Mouse (Mus musculus): ENCODE measurements at regions not wholly inside any gene's neighbourhood (a gene's known extent, or its start where the extent isn't known, plus 50 kb on each side); places are given as distances from the start of the nearest gene placed in this dataset.
"Not testable (repeated sequence)": the region's sequence is repeated elsewhere in the genome, so short reads cannot be mapped to it uniquely, and the experiment has no call there.

DNA sequence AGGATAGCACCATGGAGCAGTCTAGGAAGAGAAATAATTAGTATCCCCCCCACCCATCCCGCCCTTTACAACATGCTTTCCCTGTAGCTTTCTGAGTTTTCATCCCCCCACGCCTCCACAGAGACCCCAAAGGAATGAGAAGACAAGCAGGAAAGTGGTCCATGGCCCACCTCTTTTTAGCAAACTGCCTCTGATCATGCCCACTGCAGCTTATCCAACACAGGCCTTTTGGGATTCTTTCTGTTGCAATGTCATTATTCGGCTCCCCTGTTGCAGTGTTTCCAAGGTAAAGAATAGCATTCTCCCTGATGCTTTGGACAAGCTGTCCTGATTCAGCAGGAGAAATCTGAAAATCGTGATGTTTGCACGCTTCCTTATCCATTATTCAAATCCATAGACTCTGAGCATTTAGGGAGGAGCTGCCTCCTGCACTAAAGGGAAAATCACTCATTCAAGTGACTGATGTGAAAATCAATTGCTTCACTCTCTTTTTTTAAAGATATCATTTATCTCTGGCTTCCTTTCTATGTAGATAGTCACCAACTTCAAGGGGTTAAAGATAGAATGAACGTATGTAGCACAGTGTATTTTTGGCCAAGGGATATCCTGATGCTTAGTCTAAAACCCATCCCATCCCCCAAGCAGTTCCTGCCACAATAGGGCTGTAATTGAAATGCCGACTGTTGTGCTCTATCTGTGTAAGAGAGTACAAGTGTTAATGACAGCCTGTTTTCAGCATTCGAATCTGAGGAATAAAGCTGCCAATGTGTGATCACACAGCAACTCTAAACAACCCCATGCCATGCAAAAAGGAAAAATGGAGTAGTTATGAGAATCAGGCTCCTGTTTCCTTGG lies 743.1 kb downstream of the Kcna4 start:
- DNase-seq, result no peak

- no peak for DNase-seq
These were observed 744.4 kb downstream of the Kcna4 start for GRCm38 (mm10) chr2:108034882-108035281.

- no peak for DNase-seq
These were observed 751.6 kb downstream of the Kcna4 start for GRCm38 (mm10) chr2:108042086-108042485.

DNA sequence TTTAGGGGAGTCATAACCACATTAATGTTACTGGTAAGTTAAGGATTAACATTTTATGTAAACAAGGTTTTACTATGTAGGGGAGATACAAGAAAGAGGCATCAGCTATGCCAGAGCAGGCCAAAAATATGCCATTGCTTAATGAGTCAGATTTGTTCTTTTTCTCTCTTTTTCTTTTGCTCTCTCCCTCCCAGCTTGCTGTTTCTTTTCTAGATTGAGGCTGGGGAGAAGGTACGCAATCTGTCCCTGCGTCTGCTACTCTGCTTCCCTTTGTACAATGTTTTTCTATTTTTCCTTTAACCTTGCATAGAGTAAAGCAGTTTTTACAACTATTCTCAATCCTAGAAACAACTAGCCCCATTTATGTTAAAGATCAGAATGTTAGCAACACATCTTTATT lies 754.4 kb downstream of the Kcna4 start:
- DNase-seq, result peak; percentile 45

DNA sequence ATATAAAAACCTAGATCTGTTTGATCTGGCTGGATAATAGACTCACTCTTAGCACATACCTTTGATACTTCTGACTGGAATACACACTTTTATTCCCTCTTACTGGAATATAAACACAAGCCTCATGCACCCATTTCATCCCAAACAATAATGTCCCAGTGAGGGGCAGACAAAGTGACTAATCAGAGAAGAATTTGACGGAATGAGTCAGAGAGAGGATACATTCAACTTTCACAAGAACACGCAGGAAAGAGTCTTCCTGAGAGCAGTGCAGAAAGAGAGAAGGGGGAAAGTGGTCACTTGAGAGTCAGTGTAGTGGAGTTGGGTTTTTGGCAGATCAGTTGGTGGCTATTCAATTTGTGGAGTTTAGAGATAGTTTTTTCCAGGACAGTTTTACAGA lies 755.6 kb downstream of the Kcna4 start:
- no peak for DNase-seq

DNA sequence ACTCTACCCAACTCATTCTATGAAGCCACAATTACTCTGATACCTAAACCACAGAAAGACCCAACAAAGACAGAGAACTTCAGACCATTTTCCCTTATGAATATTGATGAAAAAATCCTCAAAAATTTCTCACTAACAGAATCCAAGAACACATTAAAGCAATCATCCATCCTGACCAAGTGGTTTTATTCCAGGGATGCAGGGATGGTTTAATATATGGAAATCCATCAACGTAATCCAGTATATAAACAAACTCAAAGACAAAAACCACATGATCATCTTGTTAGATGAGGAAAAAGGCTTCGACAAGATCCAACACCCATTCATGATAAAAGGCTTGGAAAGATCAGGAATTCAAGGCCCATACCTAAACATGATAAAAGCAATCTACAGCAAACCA lies 772.3 kb downstream of the Kcna4 start:
- not testable (repeated sequence) for DNase-seq

DNA sequence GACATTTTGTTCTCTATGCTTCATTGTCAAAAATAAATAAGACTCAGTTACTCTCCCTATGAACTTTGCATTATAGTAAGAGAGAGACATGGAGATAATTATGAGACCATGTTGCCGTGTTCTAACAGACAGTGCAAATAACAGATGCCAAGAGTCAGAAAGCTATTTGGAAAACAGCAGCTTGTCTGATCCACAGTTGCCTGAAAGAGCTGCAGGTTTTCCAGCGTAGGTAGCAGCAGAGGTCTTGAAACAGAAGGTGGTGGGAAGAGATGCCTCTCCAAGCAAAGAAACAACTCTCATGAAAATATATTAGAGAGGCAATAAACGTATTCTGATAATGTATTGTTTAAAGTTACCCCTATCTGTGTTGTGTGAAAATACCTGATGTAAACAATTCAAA lies 793.5 kb downstream of the Kcna4 start:
- peak; percentile 69 for DNase-seq

DNA sequence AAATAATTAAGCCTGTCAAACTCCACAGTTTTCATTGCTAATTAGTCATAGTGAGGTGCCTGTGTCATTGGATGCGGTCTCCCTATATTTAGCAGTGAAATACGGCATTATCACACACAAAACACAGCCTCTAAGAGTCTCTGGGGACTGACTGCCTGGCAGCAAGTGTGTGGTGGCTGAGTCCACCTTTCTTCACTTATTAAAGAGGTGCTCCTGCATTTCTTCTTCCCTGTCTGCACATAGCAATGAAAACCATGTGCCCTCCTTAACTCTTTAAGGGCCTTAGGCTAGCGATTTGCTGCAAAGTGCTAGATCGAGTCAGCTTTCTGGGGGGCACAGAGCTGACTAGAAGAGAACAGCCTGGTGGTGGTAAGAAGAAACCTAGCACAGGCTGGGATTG lies 799.8 kb downstream of the Kcna4 start:
- DNase-seq, result no peak

DNA sequence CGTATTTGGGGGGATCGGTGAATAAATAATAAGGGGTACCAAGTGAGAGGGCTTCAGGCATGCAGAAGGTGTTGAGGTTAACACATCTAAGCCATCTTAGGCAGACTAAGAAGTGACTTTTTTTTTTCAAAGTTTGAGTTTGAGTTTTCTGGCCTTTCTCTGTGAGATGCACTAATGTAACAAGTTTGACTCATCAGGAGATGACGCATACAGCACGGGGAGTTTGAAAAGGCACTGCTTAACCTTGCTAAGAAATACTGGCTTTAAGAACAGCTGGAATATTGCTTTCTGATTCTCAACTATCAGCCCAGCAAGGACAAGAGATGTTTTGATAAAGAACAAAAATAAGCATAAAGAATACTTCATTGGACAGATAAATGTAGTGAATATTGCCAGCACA lies 806.6 kb downstream of the Kcna4 start:
- DNase-seq, result no peak

- no peak for DNase-seq
These were observed 819.7 kb downstream of the Kcna4 start for GRCm38 (mm10) chr2:108110140-108110539.

GRCm38 (mm10) chr2:108145694-108146093 lies 855.3 kb downstream of the Kcna4 start:
- DNase-seq, result no peak

DNA sequence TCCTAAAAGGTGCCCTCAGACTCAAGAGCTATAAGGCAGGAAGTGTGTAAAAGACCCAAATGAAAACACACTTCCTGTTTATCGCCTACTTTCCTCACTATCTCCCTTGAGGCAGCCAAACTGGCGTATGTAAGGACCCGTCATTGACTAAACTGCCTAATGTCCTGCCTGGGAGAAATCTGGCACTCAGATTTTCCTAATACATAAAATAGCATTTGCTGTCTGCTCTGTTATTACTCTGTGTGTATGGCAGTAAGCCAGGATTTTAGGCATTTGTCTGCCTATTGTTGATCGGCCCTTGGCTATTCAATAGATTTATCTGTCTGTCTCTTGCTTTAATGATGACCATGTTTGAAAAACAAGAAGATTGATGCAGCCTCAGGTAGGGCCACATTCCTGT lies 857.8 kb downstream of the Kcna4 start:
- DNase-seq, result no peak

DNA sequence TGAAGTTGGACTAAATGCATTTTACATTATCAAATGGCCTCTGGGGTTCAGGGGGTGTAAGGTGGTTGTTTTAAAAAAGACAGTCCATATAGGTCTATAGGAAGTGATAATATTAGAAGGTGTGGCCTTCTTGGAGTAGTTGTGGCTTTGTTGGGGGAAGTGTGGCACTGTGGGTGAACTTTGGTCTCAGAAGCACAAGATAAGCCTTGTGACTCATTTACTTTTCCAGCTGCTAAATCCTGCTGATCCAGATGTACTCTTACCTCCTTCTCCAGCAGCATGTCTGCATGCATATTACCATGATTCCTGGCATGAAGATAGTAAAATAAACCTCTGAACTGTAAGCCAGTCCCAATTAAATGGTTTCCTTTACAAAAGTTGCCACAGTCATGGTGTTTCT lies 865.8 kb downstream of the Kcna4 start:
- no peak for DNase-seq

GRCm38 (mm10) chr2:108157731-108158130 lies 867.3 kb downstream of the Kcna4 start:
- DNase-seq, result no peak

DNA sequence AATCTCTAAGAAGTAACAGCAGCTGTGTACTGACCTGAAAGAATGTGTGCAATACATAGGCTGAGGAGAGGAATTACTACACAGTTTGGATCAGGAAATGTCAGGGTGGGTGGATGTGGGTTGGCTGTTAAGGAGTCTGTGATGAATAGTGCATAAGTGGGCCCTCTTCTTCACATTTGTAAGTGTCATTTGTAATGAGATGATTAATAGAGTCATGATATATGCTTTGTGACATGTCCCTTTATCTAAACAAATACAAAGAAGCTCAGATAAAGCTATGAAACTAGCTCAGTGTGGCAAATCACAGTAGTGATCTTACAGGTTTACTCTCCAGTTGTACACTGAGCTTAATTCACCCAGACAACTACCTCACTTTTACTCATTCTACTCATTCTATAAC lies 867.9 kb downstream of the Kcna4 start:
- DNase-seq, result no peak

DNA sequence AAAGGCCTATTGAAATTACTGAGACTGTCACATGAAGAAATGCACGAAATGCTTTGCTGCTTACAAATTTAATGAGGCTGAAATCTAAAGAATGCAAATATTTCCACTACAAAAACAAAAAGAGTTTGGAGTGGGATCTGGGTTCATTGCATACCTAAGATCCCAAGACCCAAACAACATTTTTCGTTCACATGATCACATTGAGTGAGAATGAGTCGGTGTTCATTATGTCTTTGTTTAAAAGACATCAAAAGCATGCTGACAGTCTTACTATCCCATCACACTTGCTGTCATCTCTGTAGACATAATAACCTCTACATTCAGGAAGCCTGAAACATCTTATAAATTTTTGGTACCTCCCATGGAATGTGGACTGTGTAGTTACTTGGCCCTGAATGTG lies 870.4 kb downstream of the Kcna4 start:
- no peak for DNase-seq

DNA sequence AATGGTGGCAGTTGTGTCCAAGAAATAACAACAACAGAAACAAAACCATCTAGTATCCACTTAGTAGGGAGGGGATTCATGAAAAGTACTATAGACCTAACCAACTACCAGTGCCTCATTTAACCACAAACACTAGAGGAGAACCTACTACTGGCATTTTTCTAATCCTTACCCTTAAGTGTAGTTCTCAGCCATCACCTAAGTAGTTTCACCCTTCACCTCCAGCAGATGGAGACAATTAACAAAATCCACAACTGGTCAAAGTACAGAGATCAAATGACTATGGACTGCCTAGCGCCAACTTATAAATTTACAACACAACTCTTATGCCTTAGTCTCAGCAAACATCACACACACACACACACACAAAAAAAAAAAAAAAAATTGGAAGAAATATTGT lies 874.6 kb downstream of the Kcna4 start:
- DNase-seq, result no peak

Data from layer of hippocampus, adult 9-11 months (tissue).